Mouse (Mus musculus) gastrocnemius, postnatal 4 days (tissue): ENCODE data around the gene Dstyk. TPM values are rescaled to one million over a fixed set of nuclear protein-coding genes. Genes with fewer than 3 reads are reported as not detected.

ENCODE experiments used
- DNase-seq, 2 experiments: peaks; one replicate each; pipeline ENCODE4 v3.0.0; 2021 to 2022; ENCODE audit warnings: low spot score in 2 of 2, mixed read lengths in 2 of 2
- total RNA-seq, 2 experiments: library from RNA; stranded (reverse); gene quantifications; 2 replicates each; pipeline ENCODE4 v1.2.3; 2021

Gene Dstyk
- total RNA-seq, 2 experiments from 2014 or later, result 20.9 to 22.0 TPM

DNA sequence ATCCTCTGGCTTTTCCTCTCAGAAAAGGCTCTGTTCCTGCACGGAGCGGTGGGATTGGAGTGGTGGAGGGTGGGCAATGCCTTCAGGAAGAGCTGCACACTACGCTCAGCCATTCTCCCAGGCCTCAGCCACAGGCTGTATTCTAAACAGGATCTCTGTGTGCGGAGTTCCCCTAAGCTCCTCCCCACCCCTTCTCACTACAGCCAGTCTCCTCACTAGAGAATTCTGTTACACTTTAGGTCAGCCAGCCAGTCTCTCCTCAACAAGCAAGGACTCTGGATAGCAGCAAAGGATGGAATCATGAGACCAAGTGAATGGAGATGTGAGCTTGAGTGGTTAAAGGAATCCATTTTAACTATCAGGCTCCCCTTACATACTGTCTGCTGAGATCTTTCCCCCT, 29.4 kb upstream of the Dstyk start:
- no peak for DNase-seq

- no peak for DNase-seq
Measured at GRCm38 (mm10) chr1:132388813-132389803, 28.2 kb upstream of the Dstyk start.

DNA sequence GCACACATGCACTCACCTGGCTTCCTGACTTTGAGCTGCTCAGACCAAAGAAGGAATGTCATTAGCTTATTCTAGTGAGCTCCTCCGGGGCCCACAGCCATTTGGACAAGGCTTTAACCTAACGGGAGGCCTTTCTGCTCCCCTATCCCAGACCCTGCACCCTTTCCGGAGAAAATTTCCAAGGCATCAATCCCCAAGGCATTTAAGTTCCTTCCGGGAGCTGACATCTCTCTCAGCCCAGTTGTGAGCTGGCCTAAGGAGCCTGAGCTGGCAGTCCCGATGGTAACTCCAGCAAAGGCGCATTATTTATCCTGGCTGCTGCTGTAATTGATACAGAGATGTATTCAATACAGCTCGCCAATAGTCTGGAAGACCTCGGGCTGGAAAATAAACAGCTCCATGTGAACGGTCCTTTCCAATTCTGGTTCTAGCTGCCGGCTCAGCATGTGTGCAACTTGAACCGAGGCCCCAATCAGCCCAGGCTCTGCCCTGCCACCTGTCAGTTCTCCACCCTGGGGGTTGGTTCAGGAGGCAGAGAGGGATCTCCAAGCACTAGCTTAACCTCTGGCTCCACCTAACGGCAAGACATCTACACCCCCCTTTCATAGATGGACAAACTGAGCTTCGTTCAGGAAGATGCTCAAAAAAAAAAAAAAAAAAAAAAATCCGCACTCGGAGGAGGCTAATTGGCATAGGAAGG, 27.3 kb upstream of the Dstyk start:
- no peak for DNase-seq

- no peak for DNase-seq
Measured at GRCm38 (mm10) chr1:132390691-132391579, 26.4 kb upstream of the Dstyk start, which contains the start of gene Tmcc2. Gene Tmcc2 (minus strand): TSS chr1:132391281.

GRCm38 (mm10) chr1:132391580-132392022, 25.8 kb upstream of the Dstyk start:
- peak; percentile 66 to 80 for DNase-seq

DNA sequence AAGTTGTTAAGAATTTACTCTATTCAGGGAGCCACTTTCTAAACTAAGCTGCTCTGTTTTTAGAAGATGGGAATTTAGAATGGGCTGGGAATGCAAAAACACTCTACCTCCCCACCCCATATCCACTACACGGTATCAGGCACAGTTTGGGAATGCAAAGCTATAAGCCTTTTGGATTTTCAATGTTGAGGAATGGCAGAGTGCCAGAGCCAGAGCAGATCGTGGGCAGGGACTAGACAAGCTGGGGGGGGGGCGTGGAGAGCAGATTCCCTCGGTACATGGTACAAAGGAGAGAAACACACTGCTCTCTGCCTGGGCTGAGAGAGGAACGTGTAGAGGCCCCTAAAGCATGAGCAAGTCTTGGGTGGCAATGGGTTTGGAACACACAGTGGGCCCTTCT, 24.5 kb upstream of the Dstyk start:
- no peak for DNase-seq

DNA sequence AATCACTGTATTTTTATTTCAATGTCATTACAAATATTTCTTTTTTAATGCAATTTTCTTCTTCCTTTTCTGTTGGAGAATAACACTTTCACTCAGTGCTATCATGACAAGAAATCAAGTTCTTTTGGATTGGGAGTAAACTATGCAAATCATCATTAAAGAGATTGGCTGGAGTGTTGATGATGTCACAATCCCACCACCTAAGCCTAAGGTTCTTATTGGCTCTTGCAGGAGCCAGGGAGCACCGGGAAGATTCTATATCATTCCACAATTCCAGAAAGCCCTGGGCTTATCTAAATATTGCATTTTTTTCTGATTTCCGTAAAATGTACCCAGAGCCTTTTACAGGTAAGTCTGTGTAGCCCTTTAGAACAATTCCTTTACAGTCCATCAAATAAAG, 20.6 kb upstream of the Dstyk start:
- DNase-seq, result no peak

- no peak for DNase-seq
Measured at GRCm38 (mm10) chr1:132400538-132400937, 16.8 kb upstream of the Dstyk start.

- DNase-seq, result no peak
Measured at GRCm38 (mm10) chr1:132401843-132402242, 15.5 kb upstream of the Dstyk start.

GRCm38 (mm10) chr1:132410657-132411056, 6.7 kb upstream of the Dstyk start:
- DNase-seq, result no peak

DNA sequence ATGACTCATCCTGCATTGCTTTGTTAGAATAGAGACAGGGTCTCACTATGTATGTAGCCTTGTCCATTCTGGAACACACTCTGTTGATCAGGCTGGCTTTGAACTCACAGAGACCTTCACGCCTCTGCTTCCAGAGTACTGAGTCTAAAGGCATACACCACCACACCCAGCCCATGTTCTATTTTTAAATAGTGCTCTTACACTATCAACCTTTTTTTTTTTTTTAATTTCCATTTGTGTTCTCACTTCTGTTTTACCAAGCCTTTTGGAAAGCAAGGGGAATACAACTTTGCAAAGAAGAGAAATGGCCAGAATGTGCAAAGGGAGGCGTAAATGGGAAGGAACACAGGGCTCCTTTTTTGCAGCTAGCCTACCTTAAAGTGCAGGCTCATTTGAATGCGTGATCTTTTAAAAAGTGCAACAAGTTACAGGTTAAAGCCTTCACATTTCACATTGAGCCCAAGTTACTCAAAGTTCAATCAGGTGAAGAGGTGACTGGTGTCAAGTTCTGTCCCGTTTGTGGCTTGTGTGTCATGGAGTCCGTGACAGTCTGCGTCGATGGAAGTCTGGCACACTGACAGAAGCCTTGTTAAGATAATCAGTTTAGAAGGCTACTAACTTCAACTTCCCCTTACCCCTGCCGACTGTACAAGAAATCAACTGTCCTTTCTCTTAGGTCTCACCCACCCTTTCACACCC, 962 bp upstream of the Dstyk start:
- DNase-seq, result no peak

DNA sequence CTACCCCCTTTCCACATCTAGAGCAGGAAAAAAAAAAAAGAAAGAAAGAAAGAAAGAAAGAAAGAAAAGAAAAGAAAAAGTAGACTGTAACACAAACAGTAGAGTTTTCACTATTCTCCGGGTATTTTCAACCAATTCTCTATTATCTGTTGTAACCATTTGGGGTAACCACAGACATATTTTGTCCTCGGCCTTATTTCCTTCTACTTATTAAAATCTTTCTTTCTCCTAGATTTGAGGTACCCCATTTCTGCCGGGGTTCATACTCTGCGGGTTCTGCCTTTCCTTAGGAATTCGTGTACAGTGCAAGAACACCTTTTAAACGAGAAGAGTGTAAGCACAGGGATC, 438 bp upstream of the Dstyk start:
- no peak for DNase-seq

DNA sequence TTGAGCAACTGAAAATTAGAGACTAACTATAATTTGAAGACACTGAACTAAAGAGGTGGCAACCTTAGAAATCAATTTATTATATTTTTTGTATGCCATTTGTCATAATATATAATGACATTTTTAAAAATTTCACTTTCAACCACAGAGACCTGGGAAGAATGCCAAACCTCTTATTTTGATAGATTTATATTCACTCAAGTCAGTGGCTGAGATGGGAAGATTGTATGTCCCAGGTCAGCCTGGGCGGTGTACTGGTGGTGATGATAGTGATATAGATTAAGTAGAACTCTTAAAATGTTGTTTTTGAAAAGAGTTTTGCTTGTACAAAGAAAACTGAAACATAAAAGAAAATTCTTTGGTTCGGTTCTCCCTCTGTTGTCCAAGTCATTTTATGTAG, 2.9 kb downstream of the Dstyk start:
- DNase-seq, result no peak

DNA sequence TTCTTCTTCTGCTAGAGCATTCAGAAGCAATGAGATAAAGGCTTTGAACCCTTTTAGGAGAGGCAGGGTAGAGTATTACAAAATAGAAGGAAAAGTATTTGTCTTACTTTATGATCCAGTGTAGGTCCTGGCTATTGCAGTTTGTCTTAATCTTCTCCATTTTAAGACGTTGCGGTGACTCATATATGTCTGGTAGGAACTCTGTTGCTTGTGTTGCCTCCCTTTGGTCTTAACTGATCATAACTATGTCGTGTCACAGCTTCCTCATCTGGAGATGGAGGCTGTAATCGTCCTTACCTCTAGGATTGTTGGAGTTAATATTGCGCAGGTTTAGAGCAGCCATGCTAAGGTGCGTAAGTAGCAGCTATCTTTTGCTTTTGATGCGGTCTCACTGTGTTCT, 3.3 kb downstream of the Dstyk start:
- DNase-seq, result no peak

GRCm38 (mm10) chr1:132422912-132423696, 5.7 kb downstream of the Dstyk start:
- DNase-seq, result no peak

DNA sequence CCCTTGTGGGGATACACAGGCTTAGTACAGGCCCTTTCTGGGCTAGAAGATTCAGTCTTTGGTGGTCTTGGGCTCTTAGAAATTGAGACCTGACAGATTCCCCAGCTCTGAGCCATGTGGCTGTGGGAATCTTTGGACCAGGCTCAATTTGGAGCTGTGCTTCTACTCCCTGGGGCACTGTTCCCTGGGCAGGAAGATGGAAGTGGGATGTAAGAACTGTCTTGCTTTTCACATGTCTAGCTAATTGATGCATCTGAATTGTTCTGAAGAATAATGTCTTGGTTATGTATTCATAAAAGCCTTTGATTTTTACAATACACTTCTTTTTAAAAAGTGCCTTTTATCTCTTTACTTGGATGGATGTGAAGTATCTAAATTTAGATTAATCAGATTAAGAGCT, 8.2 kb downstream of the Dstyk start:
- no peak for DNase-seq

- DNase-seq, result no peak
Measured at GRCm38 (mm10) chr1:132430818-132431217, 13.5 kb downstream of the Dstyk start.

GRCm38 (mm10) chr1:132431716-132432115, 14.4 kb downstream of the Dstyk start:
- peak in 1 of 2 experiments; percentile 25 for DNase-seq

GRCm38 (mm10) chr1:132433349-132433748, 16.0 kb downstream of the Dstyk start:
- no peak for DNase-seq

DNA sequence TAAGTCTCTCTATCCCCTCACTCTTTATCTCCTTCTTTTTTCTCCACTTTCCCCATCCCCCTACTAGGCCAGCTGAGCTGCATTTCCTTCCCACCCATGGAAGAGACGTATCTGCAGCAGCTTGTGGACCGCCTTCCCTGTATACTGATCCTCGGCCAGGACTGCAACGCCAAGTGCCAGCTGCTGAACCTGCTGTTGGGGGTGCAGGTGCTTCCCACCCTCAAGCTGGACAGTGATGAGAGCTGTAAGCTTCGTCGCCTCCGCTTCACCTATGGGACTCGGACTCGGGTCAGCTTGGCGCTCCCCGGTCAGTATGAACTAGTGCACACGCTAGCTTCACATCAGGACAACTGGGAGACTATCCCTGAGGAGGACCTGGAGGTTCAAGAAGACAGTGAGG, 16.7 kb downstream of the Dstyk start:
- no peak for DNase-seq
